Mouse (Mus musculus) v-Abl transformed pro-B cells (cell line): ENCODE data around the gene Fam131c.

Experiments used
- in situ Hi-C, 2 experiments: fragments of 400-800 bp; cut with MboI; formaldehyde crosslinking; loops; one replicate each; pipeline ENCODE4 v1.15.1; 2025; ENCODE audit not compliant: unreplicated experiment in 2 of 2

Fam131c gene

DNA sequence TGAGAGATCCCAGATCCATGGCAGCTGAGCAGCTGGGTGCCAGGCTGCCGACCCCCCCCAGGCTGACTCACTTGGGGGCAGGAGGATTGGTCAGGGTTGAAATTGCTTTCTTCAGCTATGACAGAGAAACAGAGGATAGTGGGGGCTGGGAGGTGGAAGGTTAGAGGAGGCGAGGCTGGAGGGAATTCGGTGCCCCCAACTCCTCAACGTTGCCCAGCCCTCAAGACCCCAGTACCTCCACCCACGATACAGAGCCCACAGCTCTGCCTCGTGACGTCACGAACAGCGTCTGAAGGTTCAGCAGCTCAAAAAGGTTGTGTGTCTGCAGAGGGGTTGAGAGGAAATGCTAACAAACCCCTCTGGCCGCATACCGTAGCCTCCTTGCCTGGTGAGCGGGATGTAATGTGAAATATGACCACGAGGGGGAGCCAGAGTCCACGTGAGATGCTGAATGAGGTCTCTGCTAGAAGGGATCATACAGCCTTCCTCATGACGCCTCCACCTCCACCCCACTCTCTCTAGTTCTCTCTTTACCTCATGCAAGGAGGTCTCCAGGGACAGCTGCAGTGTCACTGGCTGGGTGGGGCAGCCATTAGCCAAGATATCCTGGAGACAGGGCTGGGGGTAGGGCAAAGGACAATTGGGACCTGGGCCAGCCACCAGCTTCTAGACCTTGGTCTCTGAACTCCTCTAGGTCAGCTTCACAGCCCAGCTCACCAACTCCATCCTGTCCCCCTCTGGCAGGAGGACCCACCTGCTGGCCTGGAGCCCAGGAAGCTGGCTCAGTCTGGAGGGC is 36.7 kb downstream of the Fam131c start:
- in situ Hi-C loops: loop anchor here (10.0 to 25.0 kb wide), 4 partner anchors 170 to 558 kb away; partner anchors contain the start of genes Cela2a (in 1 of the 2) and Ctrc (in 1 of the 2)

DNA sequence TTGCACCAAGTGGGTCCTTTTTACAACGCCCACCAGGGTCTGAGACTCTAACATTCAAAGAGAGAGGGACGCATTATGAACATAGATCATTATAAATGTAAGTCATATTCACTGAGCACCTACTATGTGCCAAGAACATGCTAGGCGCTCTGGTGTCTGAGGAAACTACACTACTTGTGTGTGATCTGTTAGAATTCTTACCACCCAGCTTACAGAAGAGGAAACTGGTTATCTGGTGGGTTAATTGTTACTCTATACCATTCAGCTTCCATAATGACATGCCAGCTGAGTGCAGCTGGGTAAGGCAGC is 37.2 kb downstream of the Fam131c start:
- in situ Hi-C loops: loop anchor here (10.0 to 25.0 kb wide), 4 partner anchors 170 to 557 kb away; partner anchors contain the start of genes Cela2a (in 1 of the 2) and Ctrc (in 1 of the 2)

- in situ Hi-C loops: loop anchor here (10.0 to 25.0 kb wide), 4 partner anchors 168 to 556 kb away; partner anchors contain the start of genes Cela2a (in 1 of the 2) and Ctrc (in 1 of the 2)
Measured at GRCm38 (mm10) chr4:141406516-141407299, 38.7 kb downstream of the Fam131c start.

DNA sequence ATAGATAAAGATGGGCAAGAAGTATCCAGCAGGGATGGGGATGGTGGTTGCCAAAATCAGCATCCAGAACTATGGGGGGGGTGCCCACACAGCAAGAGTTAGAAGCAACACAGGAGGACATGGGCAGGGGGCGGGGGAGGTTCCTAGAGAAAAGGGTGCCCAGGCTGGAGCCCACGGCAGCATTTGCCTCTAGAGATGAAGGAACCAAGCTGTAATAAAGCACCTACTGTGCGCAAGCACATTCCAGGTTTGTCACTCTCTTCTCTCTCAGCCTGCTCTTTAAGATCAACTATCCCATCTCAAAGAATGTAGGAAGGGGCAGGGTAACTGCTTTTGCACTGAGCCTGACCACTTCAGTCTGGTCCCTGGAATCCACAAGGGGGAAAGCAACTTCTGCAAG is 40.6 kb downstream of the Fam131c start:
- in situ Hi-C loops: loop anchor here (10.0 to 25.0 kb wide), 4 partner anchors 166 to 554 kb away; partner anchors contain the start of genes Cela2a (in 1 of the 2) and Ctrc (in 1 of the 2)

- in situ Hi-C loops: loop anchor here (25.0 kb wide), 2 partner anchors 426 to 551 kb away; partner anchors contain the start of genes Cela2a (in 1 of the 2) and Ctrc (in 1 of the 2)
Measured at GRCm38 (mm10) chr4:141411430-141411992, 43.5 kb downstream of the Fam131c start.

DNA sequence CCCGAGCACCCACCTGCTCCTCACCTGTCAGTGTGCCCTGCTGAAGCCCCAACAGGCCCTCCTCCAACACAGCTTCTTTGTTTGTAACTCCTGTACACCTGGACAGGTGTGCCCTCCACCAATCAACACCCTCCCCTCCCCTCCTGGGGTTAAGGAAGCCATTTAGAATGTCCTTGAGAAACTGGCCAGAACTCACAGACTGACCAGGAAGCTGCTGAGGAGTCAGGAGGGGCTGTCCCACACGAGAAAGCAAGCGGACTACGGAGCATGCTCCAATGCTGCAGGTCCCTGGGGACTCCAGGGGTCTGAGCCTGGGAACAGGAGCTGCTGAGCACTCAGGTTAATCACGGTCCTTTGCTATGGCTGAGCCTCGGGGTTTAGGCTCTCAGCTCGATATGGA is 47.9 kb downstream of the Fam131c start, which contains the start of gene Clcnkb:
Clcnkb (minus strand) TSS at position 91 of the 400 bp plus-strand sequence.
- in situ Hi-C loops: loop anchor here (25.0 kb wide), 2 partner anchors 421 to 546 kb away; partner anchors contain the start of genes Cela2a (in 1 of the 2) and Ctrc (in 1 of the 2)

DNA sequence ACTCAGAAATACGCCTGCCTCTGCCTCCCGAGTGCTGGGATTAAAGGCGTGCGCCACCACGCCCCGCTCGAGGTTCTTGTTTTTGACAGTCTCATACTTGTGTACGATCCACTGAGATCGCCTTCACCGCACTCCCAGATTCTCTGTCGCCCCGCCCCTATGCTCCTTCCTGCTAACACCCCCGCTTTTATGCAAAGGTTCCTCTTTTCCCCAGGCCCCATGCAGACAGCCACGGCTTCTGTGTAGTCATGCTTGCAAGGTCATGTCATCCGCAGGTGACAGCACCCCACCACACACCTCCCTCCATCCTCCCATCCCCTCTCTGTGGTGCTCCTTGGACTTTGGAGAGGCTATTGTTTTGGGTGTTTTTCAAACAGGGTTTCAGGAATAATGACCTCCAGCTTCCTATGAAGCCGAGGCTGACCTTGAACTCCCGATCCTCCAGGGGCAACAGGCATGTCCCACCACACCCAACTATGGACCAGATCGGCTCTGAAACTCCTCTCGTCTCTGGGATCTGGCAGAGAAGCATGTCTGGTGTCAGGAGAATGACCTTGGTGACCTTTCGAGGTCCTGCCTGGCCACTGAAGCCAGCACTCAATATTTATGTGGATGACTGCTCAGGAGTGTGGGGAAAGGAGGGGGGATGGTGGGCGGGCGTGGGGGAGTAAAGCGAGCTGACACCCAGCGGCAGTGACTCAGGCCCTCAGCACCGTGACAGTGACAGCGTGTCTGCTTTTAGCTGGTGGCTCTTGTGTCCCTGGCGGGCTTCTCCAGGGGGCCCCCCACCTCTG is 51.6 kb downstream of the Fam131c start:
- in situ Hi-C loops: loop anchor here (25.0 kb wide), 2 partner anchors 418 to 543 kb away; partner anchors contain the start of genes Cela2a (in 1 of the 2) and Ctrc (in 1 of the 2)

- in situ Hi-C loops: loop anchor here (25.0 kb wide), 2 partner anchors 417 to 542 kb away; partner anchors contain the start of genes Cela2a (in 1 of the 2) and Ctrc (in 1 of the 2)
Measured at GRCm38 (mm10) chr4:141420192-141420829, 52.3 kb downstream of the Fam131c start, which contains the start of gene Hspb7. Gene Hspb7, plus strand, starts transcription at chr4:141420779.

DNA sequence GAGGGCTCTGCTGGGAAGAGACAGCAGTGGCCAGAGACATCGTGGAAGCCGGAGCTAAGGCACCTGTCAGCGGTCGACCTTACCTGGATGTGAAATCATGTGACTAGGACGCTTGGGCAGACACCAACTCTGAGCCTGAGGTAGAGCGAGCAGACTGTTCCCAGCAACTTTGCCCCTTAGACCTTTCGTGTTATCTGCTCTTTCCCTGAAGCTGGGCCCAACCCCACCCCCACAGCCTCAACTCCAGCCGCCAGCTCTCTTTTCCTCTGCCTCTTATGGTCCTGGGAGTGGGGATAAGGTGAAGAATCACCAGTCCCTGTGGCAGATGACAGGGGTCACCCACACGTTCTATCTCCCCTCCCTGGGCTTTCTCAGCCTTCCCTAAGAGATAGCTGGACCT is 52.9 kb downstream of the Fam131c start:
- in situ Hi-C loops: loop anchor here (25.0 kb wide), 2 partner anchors 416 to 541 kb away; partner anchors contain the start of genes Cela2a (in 1 of the 2) and Ctrc (in 1 of the 2)

DNA sequence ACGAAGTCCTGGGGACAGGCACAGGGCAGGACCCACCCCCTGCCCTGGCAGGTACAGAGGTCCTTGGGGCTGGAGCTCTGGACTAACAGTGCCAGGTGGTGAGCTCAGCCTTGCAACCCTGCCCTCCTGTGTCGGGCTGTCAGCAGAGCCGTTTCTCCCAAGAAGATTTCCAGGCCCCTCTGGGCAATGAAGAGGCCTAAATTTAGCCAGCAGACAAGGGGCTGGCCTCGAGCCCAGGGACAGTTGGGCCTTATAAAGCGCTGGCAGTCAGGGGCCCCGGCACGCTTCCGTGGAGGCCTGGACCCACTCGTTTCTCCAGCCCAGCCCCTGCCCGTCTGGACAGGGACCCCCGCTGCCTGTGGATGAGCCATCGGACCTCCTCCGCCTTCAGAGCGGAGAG is 53.4 kb downstream of the Fam131c start:
- in situ Hi-C loops: loop anchor here (25.0 kb wide), 2 partner anchors 416 to 541 kb away; partner anchors contain the start of genes Cela2a (in 1 of the 2) and Ctrc (in 1 of the 2)

- in situ Hi-C loops: loop anchor here (25.0 kb wide), 2 partner anchors 414 to 539 kb away; partner anchors contain the start of genes Cela2a (in 1 of the 2) and Ctrc (in 1 of the 2)
Measured at GRCm38 (mm10) chr4:141422841-141423240, 54.8 kb downstream of the Fam131c start.

GRCm38 (mm10) chr4:141423288-141423687 is 55.3 kb downstream of the Fam131c start:
- in situ Hi-C loops: loop anchor here (25.0 kb wide), 2 partner anchors 414 to 539 kb away; partner anchors contain the start of genes Cela2a (in 1 of the 2) and Ctrc (in 1 of the 2)

DNA sequence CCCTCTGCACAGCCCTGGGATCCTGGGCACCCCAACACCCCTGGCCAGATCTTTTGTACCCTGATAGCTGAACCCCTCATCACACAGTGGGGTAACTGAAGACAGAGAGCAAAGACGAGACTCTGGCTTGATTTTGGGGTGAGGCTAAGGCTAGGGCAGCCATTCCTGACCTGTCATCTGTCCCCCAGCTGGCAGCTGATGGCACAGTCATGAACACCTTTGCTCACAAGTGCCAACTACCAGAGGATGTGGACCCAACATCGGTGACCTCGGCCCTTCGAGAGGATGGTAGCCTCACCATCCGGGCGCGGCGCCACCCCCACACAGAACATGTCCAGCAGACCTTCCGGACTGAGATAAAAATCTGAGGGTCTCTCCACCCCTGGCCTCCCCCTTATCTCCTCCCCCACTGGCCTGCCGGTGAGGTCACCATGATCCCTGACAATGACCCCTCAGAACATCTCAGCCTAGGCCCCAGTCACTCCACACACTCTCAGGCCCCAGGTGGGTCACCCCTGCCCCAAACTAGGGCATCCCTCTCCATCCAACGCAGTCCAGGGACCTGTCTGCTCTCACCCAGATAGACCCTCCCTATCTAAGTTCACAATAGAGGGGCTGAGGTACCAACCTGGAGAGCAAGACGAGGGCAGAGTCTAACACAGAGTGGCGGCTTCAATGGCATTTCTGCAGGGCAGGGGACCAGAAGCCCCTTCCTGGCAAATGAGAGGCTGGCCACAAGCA is 55.8 kb downstream of the Fam131c start:
- in situ Hi-C loops: loop anchor here (25.0 kb wide), 2 partner anchors 413 to 538 kb away; partner anchors contain the start of genes Cela2a (in 1 of the 2) and Ctrc (in 1 of the 2)

GRCm38 (mm10) chr4:141425484-141426479 is 57.8 kb downstream of the Fam131c start:
- in situ Hi-C loops: loop anchor here (5.0 to 25.0 kb wide), 4 partner anchors 142 to 1987 kb away; partner anchors contain the start of genes Casp9 (in 1 of the 2), Dnajc16 (in 1 of the 2) and Pramef8 (in 1 of the 2)

DNA sequence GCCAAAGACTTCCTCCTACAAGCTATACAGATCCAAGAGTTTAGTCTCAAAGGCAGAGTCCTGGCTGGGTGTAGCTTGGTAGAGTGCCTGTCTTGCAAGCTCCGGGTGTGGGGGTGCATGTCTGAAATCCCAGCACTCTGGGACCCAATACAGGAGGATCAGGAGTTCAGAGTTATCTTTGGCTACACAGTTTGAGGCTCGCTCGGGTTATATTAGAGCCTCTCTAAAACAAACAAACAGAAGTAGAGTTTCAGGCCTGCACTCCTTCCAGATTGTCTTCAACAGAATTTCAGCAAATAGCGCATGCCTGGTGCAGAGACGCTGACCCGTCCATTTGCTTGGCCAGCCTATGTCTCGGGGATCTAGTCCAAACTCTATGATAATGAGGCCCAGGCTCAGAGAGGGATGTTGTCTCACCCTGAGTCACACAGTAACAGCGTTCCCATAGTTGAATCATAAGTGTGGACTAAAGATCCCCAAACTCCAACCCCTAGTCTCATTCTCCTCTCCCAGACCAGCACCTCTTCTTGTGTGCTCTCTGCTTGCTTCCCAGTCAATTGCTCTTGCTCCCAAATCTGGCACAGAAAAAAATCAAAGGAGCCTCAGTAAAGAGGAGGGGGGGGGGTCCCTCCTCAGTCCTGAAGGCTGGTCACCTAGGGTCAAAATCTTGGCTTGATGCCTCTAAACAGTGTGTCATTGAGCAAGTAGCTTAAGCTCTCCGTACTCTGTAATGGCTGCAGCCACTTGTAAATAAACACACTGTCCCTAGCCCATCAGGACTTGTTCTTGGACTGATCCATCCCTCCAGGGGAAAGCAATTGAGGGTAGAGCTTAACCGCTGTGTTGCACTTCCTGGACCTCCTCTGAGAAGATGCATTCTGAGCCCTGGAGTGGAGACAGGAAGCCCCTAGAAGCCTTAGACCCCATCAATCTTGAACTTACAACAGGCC is 59.1 kb downstream of the Fam131c start:
- in situ Hi-C loops: loop anchor here (5.0 to 25.0 kb wide), 4 partner anchors 140 to 1985 kb away; partner anchors contain the start of genes Casp9 (in 1 of the 2), Dnajc16 (in 1 of the 2) and Pramef8 (in 1 of the 2)
